Mouse (Mus musculus) heart, postnatal 0 days (tissue): ENCODE results near the gene Tmem114. TPM values are rescaled to one million over a fixed set of nuclear protein-coding genes. Genes with fewer than 3 reads are reported as not detected.
A peak's percentile ranks its signal among the peaks of the same experiment; 100 is the strongest.

ENCODE experiments used
- ATAC-seq: fragments of 200-750 bp; cut with Nextera tagmentation; 2 replicates; pipeline ENCODE4 v1.8.0; 2017; ENCODE audit warnings: low read depth, moderate number of reproducible peaks, moderate library complexity; ENCODE audit not compliant: insufficient read depth
- DNase-seq: peaks from one replicate; pipeline ENCODE4 v3.0.0-alpha.2; 2016; ENCODE audit warnings: low spot score
- H3K27ac ChIP-seq: fragments of 300-500 bp; sonication (generic); 2 replicates; pipeline ENCODE4 v1.5.1; 2014; ENCODE audit warnings: low read depth, mild to moderate bottlenecking
- H3K27me3 ChIP-seq: fragments of 300-500 bp; sonication (generic); 2 replicates; pipeline ENCODE4 v1.6.1; 2014; ENCODE audit warnings: low read length, mixed read lengths; ENCODE audit not compliant: control insufficient read depth, insufficient read depth
- H3K36me3 ChIP-seq: fragments of 300-500 bp; sonication (generic); replicated peaks from 2 replicates; pipeline ENCODE4 v1.6.1; 2014; ENCODE audit warnings: low read length, mixed read lengths; ENCODE audit not compliant: control insufficient read depth, insufficient read depth
- H3K4me1 ChIP-seq: fragments of 300-500 bp; sonication (generic); 2 replicates; pipeline ENCODE4 v1.6.1; 2014; ENCODE audit warnings: antibody characterized with exemption; ENCODE audit not compliant: control insufficient read depth, insufficient read depth
- H3K4me2 ChIP-seq: fragments of 300-500 bp; sonication (generic); 2 replicates; pipeline ENCODE4 v1.6.1; 2014; ENCODE audit warnings: low read depth, mild to moderate bottlenecking, low read length, moderate library complexity
- H3K4me3 ChIP-seq: fragments of 300-500 bp; sonication (generic); 2 replicates; pipeline ENCODE4 v1.5.1; 2014; ENCODE audit warnings: low read depth, low read length
- H3K9ac ChIP-seq: fragments of 300-500 bp; sonication (generic); replicated peaks from 2 replicates; pipeline ENCODE4 v1.6.1; 2014; ENCODE audit warnings: low read depth, low read length, mixed read lengths
- H3K9me3 ChIP-seq: fragments of 300-500 bp; sonication (generic); replicated peaks from 2 replicates; pipeline ENCODE4 v1.6.1; 2016; ENCODE audit warnings: low read length; ENCODE audit not compliant: control insufficient read depth
- CTCF ChIP-seq: IDR thresholded peaks from 2 replicates; pipeline ENCODE4 v1.5.1; 2016; ENCODE audit warnings: antibody characterized with exemption, control low read depth, low read depth
- EP300 ChIP-seq: IDR thresholded peaks from 2 replicates; pipeline ENCODE4 v1.6.1; 2016; ENCODE audit warnings: antibody characterized with exemption, low read depth
- WGBS: fragments of 180-500 bp; shearing (Covaris S2); extraction: QIAGEN DNeasy Blood & Tissue Kit; methylation state at CpG from one replicate; pipeline ENCODE4 v1.1.7; 2014; 5-methylcytosine and 5-hydroxymethylcytosine counted together
- polyA plus RNA-seq: library from polyadenylated mRNA; unstranded; fragments of >200 nt; fragmentation: Nextera tagmentation; extraction: Ambion mirVana; gene quantifications from 2 replicates; pipeline ENCODE4 v1.2.1, GENCODE M21; 2015
- total RNA-seq: library from RNA; depleted of rRNA; stranded (reverse); fragments of >200 nt; gene quantifications from 2 replicates; pipeline ENCODE4 v1.2.3, GENCODE M21; 2014; ENCODE audit warnings: low replicate concordance; rRNA removed

Gene Tmem114
- not detected in 2 replicates for total RNA-seq
- not detected in 2 replicates for polyA plus RNA-seq

DNA sequence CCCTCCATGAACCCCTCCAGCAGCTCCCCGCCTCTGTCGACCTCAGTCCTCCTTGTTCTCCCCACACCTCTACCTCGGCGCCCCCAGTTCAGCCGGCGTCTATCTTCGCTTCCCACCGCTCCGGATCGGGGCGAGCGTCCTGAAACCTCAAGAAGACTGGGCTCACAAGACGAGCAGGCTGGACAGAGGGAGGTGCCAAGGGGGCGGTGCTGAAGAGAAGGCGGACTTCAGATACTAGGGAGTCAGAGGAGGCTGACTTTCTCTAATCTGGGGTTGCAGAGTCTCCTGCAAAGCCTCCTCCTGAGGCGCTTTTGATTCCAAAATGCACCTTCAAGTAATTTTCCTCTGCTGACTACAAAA is at the start of gene Tmem114:
Gene Tmem114, minus strand, starts transcription at position 166 of the 360 bp plus-strand sequence.
- DNase-seq, result no peak

DNA sequence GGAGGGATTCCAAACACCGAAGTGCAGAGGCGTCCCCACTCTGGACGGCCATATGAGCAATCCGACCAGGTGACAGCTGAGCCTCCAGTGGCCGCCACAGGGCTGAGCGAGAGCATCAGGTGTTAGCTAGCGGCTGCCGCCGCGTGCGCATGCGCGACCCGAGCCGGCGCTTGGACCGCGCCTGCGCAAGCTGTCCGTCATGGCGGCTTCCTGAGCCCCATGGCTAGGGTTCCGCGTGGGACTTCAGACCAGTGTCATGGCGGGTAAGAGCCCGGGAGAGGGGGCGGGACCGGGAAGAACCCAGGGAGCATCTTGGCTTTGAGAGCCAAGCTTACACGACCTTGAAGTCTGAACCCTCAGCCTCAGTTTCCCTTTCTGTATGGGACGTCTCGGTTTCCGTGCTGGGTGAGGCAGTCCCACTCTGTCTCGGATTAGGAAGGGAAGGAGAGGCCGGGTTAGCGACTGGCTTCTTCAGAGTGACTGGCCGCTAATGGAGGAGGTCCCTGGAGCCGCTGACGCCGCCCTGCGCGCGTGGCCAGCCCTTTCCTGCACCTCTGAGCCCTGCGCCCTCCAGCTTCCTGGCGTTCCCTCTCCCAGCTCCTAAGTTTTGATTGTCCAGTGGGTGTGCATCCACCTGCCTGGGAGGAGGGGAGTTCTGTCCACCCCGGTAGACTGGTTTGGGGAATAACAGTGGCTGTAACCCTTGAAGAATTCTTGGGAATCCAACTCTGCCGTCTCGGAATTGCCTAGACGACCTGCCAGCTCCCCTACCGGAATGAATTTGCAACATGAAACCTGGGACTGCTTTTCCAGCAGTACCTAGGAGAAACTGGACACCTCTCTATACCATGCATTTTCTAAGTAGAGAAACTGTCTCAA is 45.9 kb upstream of the Tmem114 start, which contains the start of gene Mettl22:
Gene Mettl22, plus strand, starts transcription at position 186 of the 879 bp plus-strand sequence.
- Histone ChIP-seq H3K27me3 (no peaks in the 10 kb centered on the region), H3K9me3 (no peaks in the 10 kb centered on the region), H3K9ac (peak within 1 kb of the TSS; percentile 65), H3K4me2 (peak within 1 kb of the TSS; percentile 83), H3K27ac (peak within 1 kb of the TSS; percentile 78), H3K4me3 (peak within 1 kb of the TSS; percentile 64), H3K36me3 (no peaks in the 10 kb centered on the region), H3K4me1 (0 out of 2 replicates have a peak, but pooled peaks cover 7% of the 10 kb centered on the region)
- peak; percentile 88 for DNase-seq
- TF ChIP-seq EP300, result no peak
- TF ChIP-seq CTCF, result peak; percentile 21; the same call in 1 of the 2 replicates
- under 1% methylated on average over 48 of the region's 48 CpGs for WGBS
- ATAC-seq, result peak; percentile 98

More for the DNA sequence above, at the start of gene Tmem114:
- Histone ChIP-seq H3K4me3 (peak within 1 kb of the TSS; percentile 30), H3K9me3 (no peaks in the 10 kb centered on the region), H3K4me2 (peak within 1 kb of the TSS; percentile 46), H3K27me3 (peaks cover 41% of the 10 kb centered on the region), H3K4me1 (no peaks in the 10 kb centered on the region), H3K36me3 (no peaks in the 10 kb centered on the region), H3K27ac (no peak within 1 kb of the TSS), H3K9ac (no peak within 1 kb of the TSS)
- TF ChIP-seq EP300 (no peak), CTCF (no peak)
- no peak for ATAC-seq
- 2% methylated on average over 16 of the region's 16 CpGs for WGBS

DNA sequence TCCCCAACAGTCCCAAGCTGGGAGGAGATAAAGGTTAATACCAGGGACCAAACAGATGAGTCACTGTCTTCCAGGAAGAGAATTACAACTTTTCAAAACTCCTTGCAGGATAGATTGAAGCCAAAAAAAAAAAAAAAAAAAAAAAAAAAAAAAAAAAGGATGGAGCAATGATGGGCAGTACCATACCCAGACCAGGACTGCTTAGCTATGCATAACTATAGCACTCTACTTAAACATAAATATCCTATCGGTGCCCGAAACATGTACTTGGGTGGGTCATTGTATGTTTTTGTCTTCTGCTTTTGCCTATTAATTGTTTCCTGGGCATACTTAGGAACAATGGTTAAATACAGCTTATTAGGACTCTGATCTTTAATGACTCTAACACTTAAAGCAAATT is 45.2 kb upstream of the Tmem114 start:
- Histone ChIP-seq H3K27ac (no peak overlapping the region), H3K4me3 (peak overlapping the region; percentile 64), H3K4me1 (0 out of 2 replicates have a peak, but pooled peaks cover 7% of the 10 kb centered on the region), H3K36me3 (no peaks in the 10 kb centered on the region), H3K27me3 (no peaks in the 10 kb centered on the region), H3K4me2 (peak overlapping the region; percentile 83), H3K9ac (no peak overlapping the region), H3K9me3 (no peaks in the 10 kb centered on the region)
- no peak for DNase-seq
- no peak for TF ChIP-seq CTCF
- TF ChIP-seq EP300, result no peak
- 80% methylated on average over 2 of the region's 2 CpGs for WGBS
- no peak for ATAC-seq

DNA sequence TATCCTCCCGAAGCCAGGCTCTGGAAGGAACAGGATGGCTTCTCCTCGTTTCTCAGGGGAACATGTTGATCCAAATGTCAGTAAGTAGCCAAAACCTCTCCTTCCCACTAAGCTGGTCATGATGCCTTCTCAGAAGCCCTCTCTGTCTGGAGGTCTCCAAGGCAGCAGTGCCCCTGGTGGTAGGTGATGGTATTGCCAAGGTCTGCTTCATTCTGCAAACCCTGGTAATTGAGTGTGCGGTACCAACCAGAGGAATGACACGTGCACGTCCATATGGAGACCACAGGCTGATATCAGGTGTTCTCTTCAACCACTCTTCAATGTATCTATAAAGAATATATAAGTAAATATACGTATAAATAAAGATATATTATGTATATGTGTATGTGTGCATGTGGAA is 34.2 kb upstream of the Tmem114 start:
- peak; percentile 30 for DNase-seq
- no peak overlapping the region for H3K27ac ChIP-seq

DNA sequence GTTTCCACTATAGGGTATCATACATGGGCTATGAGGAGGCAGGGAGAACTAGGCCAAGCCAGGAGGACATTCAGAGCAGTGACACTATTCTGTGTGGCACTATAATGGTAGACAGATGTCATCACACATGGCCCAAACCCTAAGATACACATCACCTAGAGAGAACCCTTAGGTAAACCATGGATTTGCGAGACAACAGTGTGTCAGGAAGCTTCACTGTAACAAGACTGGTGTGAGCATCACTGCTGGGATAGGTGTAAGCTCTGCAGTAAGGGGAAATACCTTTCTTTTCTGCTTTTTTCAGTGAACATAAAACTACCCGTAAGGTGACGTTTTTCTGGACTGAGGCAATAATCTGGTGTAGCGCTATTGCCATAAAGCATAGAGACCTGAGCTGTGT is 33.5 kb upstream of the Tmem114 start:
- H3K27ac ChIP-seq, result no peak overlapping the region
- H3K9ac ChIP-seq, result no peak overlapping the region
- TF ChIP-seq CTCF, result no peak
- no peak for TF ChIP-seq EP300
- peaks cover 4% of the 10 kb centered on the region; the same call in 1 of the 2 replicates for H3K27me3 ChIP-seq
- no peaks in the 10 kb centered on the region for H3K4me1 ChIP-seq
- H3K4me3 ChIP-seq, result no peak overlapping the region
- no peaks in the 10 kb centered on the region for H3K9me3 ChIP-seq
- H3K4me2 ChIP-seq, result no peak overlapping the region
- WGBS, result 82% methylated on average over 4 of the region's 4 CpGs
- H3K36me3 ChIP-seq, result no peaks in the 10 kb centered on the region
- no peak for DNase-seq
- ATAC-seq, result no peak

More for the DNA sequence above, 34.2 kb upstream of the Tmem114 start:
- no peaks in the 10 kb centered on the region for H3K36me3 ChIP-seq
- TF ChIP-seq EP300, result no peak
- peak; percentile 88 for TF ChIP-seq CTCF
- H3K9me3 ChIP-seq, result no peaks in the 10 kb centered on the region
- H3K4me2 ChIP-seq, result no peak overlapping the region
- no peaks in the 10 kb centered on the region for H3K27me3 ChIP-seq
- WGBS, result 16% methylated on average over 6 of the region's 6 CpGs
- 0 out of 2 replicates have a peak, but pooled peaks have one; percentile 41 for ATAC-seq
- no peaks in the 10 kb centered on the region for H3K4me1 ChIP-seq
- no peak overlapping the region for H3K4me3 ChIP-seq
- no peak overlapping the region for H3K9ac ChIP-seq
